Mouse (Mus musculus): ENCODE measurements at regions not wholly inside any gene's neighbourhood (a gene's known extent, or its start where the extent isn't known, plus 50 kb on each side); places are given as distances from the start of the nearest gene placed in this dataset.

GRCm38 (mm10) chr6:126405736-126406135, 129.5 kb downstream of the Kcna5 start:
- Histone ChIP-seq H3K4me3 (ENCODE audit: low read depth, low read length) (no peak overlapping the region), H3K27ac (ENCODE audit: low read length) (no peak overlapping the region), H3K36me3 (ENCODE audit: control insufficient read depth, insufficient read depth, low read length) (no peaks in the 10 kb centered on the region), H3K9ac (replicated peaks; ENCODE audit: low read depth, low read length) (no peak overlapping the region), H3K9me3 (ENCODE audit: control insufficient read depth, low read depth, low read length) (no peaks in the 10 kb centered on the region), H3K27me3 (ENCODE audit: control insufficient read depth, insufficient read depth, low read length) (no peaks in the 10 kb centered on the region), H3K4me1 (ENCODE audit: control insufficient read depth, insufficient read depth, low read length) (no peaks in the 10 kb centered on the region), H3K4me2 (replicated peaks; ENCODE audit: low read depth, low read length) (no peak overlapping the region)
- 31% methylated on average over 3 of the region's 3 CpGs for WGBS
- no peak for ATAC-seq (ENCODE audit: insufficient number of reproducible peaks, insufficient read depth, low FRiP score, low read depth)

GRCm38 (mm10) chr6:126404331-126405070, 130.7 kb downstream of the Kcna5 start:
- no peaks in the 10 kb centered on the region for H3K4me1 ChIP-seq (ENCODE audit: control insufficient read depth, insufficient read depth, low read length)
- no peak for ATAC-seq (ENCODE audit: insufficient number of reproducible peaks, insufficient read depth, low FRiP score, low read depth)
- H3K4me2 ChIP-seq (replicated peaks; ENCODE audit: low read depth, low read length) = no peak overlapping the region
- H3K9me3 ChIP-seq (ENCODE audit: control insufficient read depth, low read depth, low read length) = no peaks in the 10 kb centered on the region
- H3K27ac ChIP-seq (ENCODE audit: low read length) = no peak overlapping the region
- 71% methylated on average over 12 of the region's 12 CpGs for WGBS
- H3K4me3 ChIP-seq (ENCODE audit: low read depth, low read length) = no peak overlapping the region
- H3K36me3 ChIP-seq (ENCODE audit: control insufficient read depth, insufficient read depth, low read length) = no peaks in the 10 kb centered on the region
- no peak overlapping the region for H3K9ac ChIP-seq (replicated peaks; ENCODE audit: low read depth, low read length)
- no peaks in the 10 kb centered on the region for H3K27me3 ChIP-seq (ENCODE audit: control insufficient read depth, insufficient read depth, low read length)

GRCm38 (mm10) chr6:126399595-126399994, 135.6 kb downstream of the Kcna5 start:
- no peaks in the 10 kb centered on the region for H3K36me3 ChIP-seq (ENCODE audit: control insufficient read depth, insufficient read depth, low read length)
- no peak for ATAC-seq (ENCODE audit: insufficient number of reproducible peaks, insufficient read depth, low FRiP score, low read depth)

DNA sequence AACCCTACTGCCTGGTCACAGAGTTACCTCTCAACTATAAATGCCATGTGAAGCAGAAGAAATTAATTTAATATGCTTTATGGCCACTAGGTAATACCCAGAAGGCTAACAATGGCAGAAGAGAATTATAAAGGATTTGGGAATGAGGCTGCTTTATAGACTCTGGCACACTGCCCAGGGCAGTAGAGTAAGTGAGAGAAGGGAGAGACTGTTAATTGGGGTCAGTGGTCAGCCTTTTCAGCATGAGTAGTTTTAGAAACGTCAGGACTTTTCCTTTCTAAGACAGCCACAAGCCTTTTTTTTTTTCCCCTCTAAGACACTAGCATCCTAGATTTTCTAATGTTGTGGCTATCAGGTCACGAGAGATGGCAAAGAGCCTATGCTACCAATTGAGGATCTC, 136.6 kb downstream of the Kcna5 start:
- no peak overlapping the region for H3K9ac ChIP-seq (replicated peaks; ENCODE audit: low read depth, low read length)
- H3K27me3 ChIP-seq (ENCODE audit: control insufficient read depth, insufficient read depth, low read length) = no peaks in the 10 kb centered on the region
- H3K4me1 ChIP-seq (ENCODE audit: control insufficient read depth, insufficient read depth, low read length) = no peaks in the 10 kb centered on the region
- H3K9me3 ChIP-seq (ENCODE audit: control insufficient read depth, low read depth, low read length) = no peaks in the 10 kb centered on the region
- no peak for ATAC-seq (ENCODE audit: insufficient number of reproducible peaks, insufficient read depth, low FRiP score, low read depth)
- 49% methylated on average over 2 of the region's 2 CpGs for WGBS
- no peak overlapping the region for H3K27ac ChIP-seq (ENCODE audit: low read length)
- H3K36me3 ChIP-seq (ENCODE audit: control insufficient read depth, insufficient read depth, low read length) = no peaks in the 10 kb centered on the region
- H3K4me3 ChIP-seq (ENCODE audit: low read depth, low read length) = no peak overlapping the region
- H3K4me2 ChIP-seq (replicated peaks; ENCODE audit: low read depth, low read length) = no peak overlapping the region

More at GRCm38 (mm10) chr6:126399595-126399994, 135.6 kb downstream of the Kcna5 start:
- WGBS = 88% methylated on average over 3 of the region's 3 CpGs
- no peak overlapping the region for H3K4me2 ChIP-seq (replicated peaks; ENCODE audit: low read depth, low read length)
- no peak overlapping the region for H3K9ac ChIP-seq (replicated peaks; ENCODE audit: low read depth, low read length)
- H3K4me3 ChIP-seq (ENCODE audit: low read depth, low read length) = no peak overlapping the region
- H3K9me3 ChIP-seq (ENCODE audit: control insufficient read depth, low read depth, low read length) = no peaks in the 10 kb centered on the region
- no peaks in the 10 kb centered on the region for H3K4me1 ChIP-seq (ENCODE audit: control insufficient read depth, insufficient read depth, low read length)
- H3K27me3 ChIP-seq (ENCODE audit: control insufficient read depth, insufficient read depth, low read length) = no peaks in the 10 kb centered on the region
- no peak overlapping the region for H3K27ac ChIP-seq (ENCODE audit: low read length)

DNA sequence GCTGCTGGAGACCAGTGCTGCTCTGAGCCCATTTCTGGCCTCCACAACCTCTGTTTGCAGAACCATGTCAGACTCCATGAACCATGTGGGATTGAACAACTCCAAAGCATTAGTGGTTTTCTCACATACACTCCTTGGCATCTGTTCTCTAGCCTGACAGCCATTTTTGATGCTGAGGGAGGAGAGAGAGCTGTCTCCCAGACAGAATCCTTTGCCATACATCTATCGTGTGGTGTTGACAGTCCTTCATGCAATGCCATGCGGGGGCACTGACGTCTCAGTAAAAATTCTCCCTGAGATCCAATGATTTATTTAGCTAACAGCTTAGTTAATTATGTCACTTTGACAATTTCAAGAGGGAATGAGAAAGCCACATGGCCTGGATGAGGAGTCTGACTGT, 140.2 kb downstream of the Kcna5 start:
- Histone ChIP-seq H3K27ac (ENCODE audit: low read length) (no peak overlapping the region), H3K4me1 (ENCODE audit: control insufficient read depth, insufficient read depth, low read length) (0 out of 2 replicates have a peak, but pooled peaks cover 4% of the 10 kb centered on the region), H3K4me2 (replicated peaks; ENCODE audit: low read depth, low read length) (no peak overlapping the region), H3K9me3 (ENCODE audit: control insufficient read depth, low read depth, low read length) (no peaks in the 10 kb centered on the region), H3K27me3 (ENCODE audit: control insufficient read depth, insufficient read depth, low read length) (no peaks in the 10 kb centered on the region), H3K36me3 (ENCODE audit: control insufficient read depth, insufficient read depth, low read length) (no peaks in the 10 kb centered on the region), H3K4me3 (ENCODE audit: low read depth, low read length) (no peak overlapping the region), H3K9ac (replicated peaks; ENCODE audit: low read depth, low read length) (no peak overlapping the region)
- ATAC-seq (ENCODE audit: insufficient number of reproducible peaks, insufficient read depth, low FRiP score, low read depth) = no peak
- 40% methylated on average over 3 of the region's 3 CpGs for WGBS

DNA sequence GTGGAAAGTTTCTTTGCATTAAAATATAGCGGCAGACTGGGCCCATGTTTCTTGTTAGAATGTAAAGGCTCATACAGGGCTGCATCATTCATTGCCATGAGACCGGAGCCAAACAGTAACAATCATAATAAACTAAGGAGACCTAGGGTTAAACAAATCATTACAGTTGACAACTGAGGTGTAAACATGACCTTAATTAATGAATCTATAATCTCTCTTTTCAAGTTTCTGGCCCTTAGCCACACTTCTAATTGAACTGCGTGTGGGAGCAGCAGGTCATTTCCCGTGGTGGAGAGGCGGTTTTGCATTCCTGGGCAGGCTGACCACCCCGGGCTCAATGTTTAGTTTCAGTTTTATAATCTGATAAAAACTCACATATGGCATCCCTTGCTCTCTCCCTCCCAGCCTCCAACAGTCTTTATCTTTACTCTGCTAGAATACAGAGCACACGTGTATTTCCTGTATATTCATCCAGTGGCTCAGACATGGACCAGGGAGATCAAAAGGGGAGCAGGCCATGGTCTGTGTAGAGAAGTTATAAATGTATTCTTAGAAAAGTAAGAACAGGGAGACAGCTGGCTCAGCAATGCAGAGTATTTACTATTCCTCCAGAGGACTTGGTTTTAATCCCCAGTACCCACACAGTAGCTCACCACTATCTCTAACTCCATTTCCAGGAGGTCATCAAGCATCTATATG, 141.0 kb downstream of the Kcna5 start:
- WGBS = 13% methylated on average over 7 of the region's 7 CpGs
- H3K9me3 ChIP-seq (ENCODE audit: control insufficient read depth, low read depth, low read length) = no peaks in the 10 kb centered on the region
- ATAC-seq (ENCODE audit: insufficient number of reproducible peaks, insufficient read depth, low FRiP score, low read depth) = peak; percentile 79; the same call in 1 of the 2 replicates
- H3K36me3 ChIP-seq (ENCODE audit: control insufficient read depth, insufficient read depth, low read length) = no peaks in the 10 kb centered on the region
- no peak overlapping the region for H3K4me2 ChIP-seq (replicated peaks; ENCODE audit: low read depth, low read length)
- H3K4me3 ChIP-seq (ENCODE audit: low read depth, low read length) = no peak overlapping the region
- H3K27me3 ChIP-seq (ENCODE audit: control insufficient read depth, insufficient read depth, low read length) = no peaks in the 10 kb centered on the region
- H3K27ac ChIP-seq (ENCODE audit: low read length) = no peak overlapping the region
- 0 out of 2 replicates have a peak, but pooled peaks cover 4% of the 10 kb centered on the region for H3K4me1 ChIP-seq (ENCODE audit: control insufficient read depth, insufficient read depth, low read length)
- no peak overlapping the region for H3K9ac ChIP-seq (replicated peaks; ENCODE audit: low read depth, low read length)

GRCm38 (mm10) chr6:126384210-126385012, 150.8 kb downstream of the Kcna5 start:
- WGBS = 30% methylated on average over 9 of the region's 9 CpGs
- H3K27ac ChIP-seq (ENCODE audit: low read length) = no peak overlapping the region
- no peak for ATAC-seq (ENCODE audit: insufficient number of reproducible peaks, insufficient read depth, low FRiP score, low read depth)
- H3K36me3 ChIP-seq (ENCODE audit: control insufficient read depth, insufficient read depth, low read length) = no peaks in the 10 kb centered on the region
- H3K4me2 ChIP-seq (replicated peaks; ENCODE audit: low read depth, low read length) = no peak overlapping the region
- no peak overlapping the region for H3K4me3 ChIP-seq (ENCODE audit: low read depth, low read length)
- H3K9ac ChIP-seq (replicated peaks; ENCODE audit: low read depth, low read length) = no peak overlapping the region
- no peaks in the 10 kb centered on the region for H3K27me3 ChIP-seq (ENCODE audit: control insufficient read depth, insufficient read depth, low read length)
- H3K9me3 ChIP-seq (ENCODE audit: control insufficient read depth, low read depth, low read length) = no peaks in the 10 kb centered on the region
- 0 out of 2 replicates have a peak, but pooled peaks cover 8% of the 10 kb centered on the region for H3K4me1 ChIP-seq (ENCODE audit: control insufficient read depth, insufficient read depth, low read length)

DNA sequence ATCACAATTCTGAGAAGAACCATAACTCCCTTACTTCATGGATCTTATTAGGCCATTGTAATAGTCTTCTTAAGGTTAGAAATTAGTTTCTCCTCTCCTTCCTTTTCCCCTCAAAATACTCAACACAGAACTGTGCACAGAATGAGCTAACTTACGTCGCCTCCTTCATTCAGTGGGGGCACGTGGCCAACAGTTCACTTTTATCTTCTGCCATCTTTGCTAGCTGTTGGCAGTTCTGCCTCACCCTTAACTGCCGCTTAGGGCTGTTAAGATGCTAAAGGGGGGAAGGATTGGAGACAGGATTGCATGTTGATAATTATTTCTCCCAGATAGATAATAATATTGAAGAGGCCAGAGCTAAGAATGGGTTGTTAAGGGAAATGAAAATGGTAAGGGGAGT, 158.0 kb downstream of the Kcna5 start:
- WGBS = 86% methylated on average over 4 of the region's 4 CpGs
- H3K36me3 ChIP-seq (ENCODE audit: control insufficient read depth, insufficient read depth, low read length) = no peaks in the 10 kb centered on the region
- H3K4me3 ChIP-seq (ENCODE audit: low read depth, low read length) = no peak overlapping the region
- no peaks in the 10 kb centered on the region for H3K9me3 ChIP-seq (ENCODE audit: control insufficient read depth, low read depth, low read length)
- H3K4me2 ChIP-seq (replicated peaks; ENCODE audit: low read depth, low read length) = no peak overlapping the region
- no peak for ATAC-seq (ENCODE audit: insufficient number of reproducible peaks, insufficient read depth, low FRiP score, low read depth)
- H3K4me1 ChIP-seq (ENCODE audit: control insufficient read depth, insufficient read depth, low read length) = 0 out of 2 replicates have a peak, but pooled peaks cover 2% of the 10 kb centered on the region
- no peak overlapping the region for H3K27ac ChIP-seq (ENCODE audit: low read length)
- 0 out of 2 replicates have a peak, but pooled peaks cover 2% of the 10 kb centered on the region for H3K27me3 ChIP-seq (ENCODE audit: control insufficient read depth, insufficient read depth, low read length)
- no peak overlapping the region for H3K9ac ChIP-seq (replicated peaks; ENCODE audit: low read depth, low read length)
